Mouse (Mus musculus) retina, postnatal 7 days (tissue): ENCODE results near the gene Rbms3.

ENCODE experiments used
- DNase-seq: peaks from one replicate; pipeline ENCODE4 v3.0.0-alpha.2; 2012; ENCODE audit warnings: low read depth, low spot score

The Rbms3 gene

GRCm38 (mm10) chr9:116769358-116770054, 860.2 kb downstream of the Rbms3 start:
- no peak for DNase-seq

GRCm38 (mm10) chr9:116762395-116763025, 867.2 kb downstream of the Rbms3 start:
- DNase-seq, result no peak

GRCm38 (mm10) chr9:116748857-116749584, 880.7 kb downstream of the Rbms3 start:
- DNase-seq, result no peak

- DNase-seq, result no peak
Observed at GRCm38 (mm10) chr9:116748346-116748745, 881.4 kb downstream of the Rbms3 start.

- DNase-seq, result no peak
Observed at GRCm38 (mm10) chr9:116746871-116747270, 882.8 kb downstream of the Rbms3 start.

- no peak for DNase-seq
Observed at GRCm38 (mm10) chr9:116737786-116738185, 891.9 kb downstream of the Rbms3 start.

- DNase-seq, result no peak
Observed at GRCm38 (mm10) chr9:116729172-116729571, 900.5 kb downstream of the Rbms3 start.

- no peak for DNase-seq
Observed at GRCm38 (mm10) chr9:116728655-116729054, 901.1 kb downstream of the Rbms3 start.

GRCm38 (mm10) chr9:116728093-116728492, 901.6 kb downstream of the Rbms3 start:
- DNase-seq, result no peak

- DNase-seq, result no peak
Observed at GRCm38 (mm10) chr9:116724581-116724980, 905.1 kb downstream of the Rbms3 start.

GRCm38 (mm10) chr9:116703119-116703518, 926.6 kb downstream of the Rbms3 start:
- DNase-seq, result no peak

- no peak for DNase-seq
Observed at GRCm38 (mm10) chr9:116702611-116703010, 927.1 kb downstream of the Rbms3 start.

GRCm38 (mm10) chr9:116701511-116702179, 928.1 kb downstream of the Rbms3 start:
- no peak for DNase-seq

- no peak for DNase-seq
Observed at GRCm38 (mm10) chr9:116688615-116689014, 941.1 kb downstream of the Rbms3 start.

- DNase-seq, result no peak
Observed at GRCm38 (mm10) chr9:116677142-116677541, 952.6 kb downstream of the Rbms3 start.

GRCm38 (mm10) chr9:116676445-116676844, 953.3 kb downstream of the Rbms3 start:
- no peak for DNase-seq

- DNase-seq, result no peak
Observed at GRCm38 (mm10) chr9:116674191-116674590, 955.5 kb downstream of the Rbms3 start.

- DNase-seq, result no peak
Observed at GRCm38 (mm10) chr9:116661026-116661425, 968.7 kb downstream of the Rbms3 start.

GRCm38 (mm10) chr9:116659936-116660335, 969.8 kb downstream of the Rbms3 start:
- DNase-seq, result no peak

- no peak for DNase-seq
Observed at GRCm38 (mm10) chr9:116657141-116657540, 972.6 kb downstream of the Rbms3 start.

GRCm38 (mm10) chr9:116651414-116651813, 978.3 kb downstream of the Rbms3 start:
- DNase-seq, result no peak

- no peak for DNase-seq
Observed at GRCm38 (mm10) chr9:116649955-116650354, 979.8 kb downstream of the Rbms3 start.
